Mouse (Mus musculus): ENCODE results near the gene Crybb1.

DNA sequence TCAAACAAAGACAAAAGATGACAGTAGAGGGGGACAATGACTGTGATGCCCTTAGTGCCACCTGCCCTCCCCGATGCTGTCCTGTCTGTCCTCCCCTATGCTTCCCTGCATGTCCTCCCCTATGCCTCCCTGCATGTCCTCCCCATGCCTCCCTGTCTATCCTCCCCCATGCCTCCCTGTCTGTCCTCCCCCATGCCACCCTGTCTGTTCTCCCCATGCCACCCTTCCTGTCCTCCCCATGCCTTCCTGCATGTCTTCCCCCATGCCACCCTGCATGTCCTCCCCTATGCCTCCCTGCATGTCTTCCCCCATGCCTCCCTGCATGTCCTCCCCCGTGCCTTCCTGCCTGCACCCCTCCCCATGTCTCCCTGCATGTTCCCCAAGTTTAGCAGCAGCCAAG, 44.5 kb downstream of the Crybb1 start:
- TF ChIP-seq CTCF (IDR thresholded peaks at IDR 0.05; ENCODE audit: borderline replicate concordance, extremely low read depth, insufficient read depth, insufficient read length), result no peak
- no peak for TF ChIP-seq POLR2A (IDR thresholded peaks at IDR 0.05; ENCODE audit: borderline replicate concordance, extremely low read depth, insufficient read depth, insufficient read length, poor library complexity, severe bottlenecking)
